Mouse (Mus musculus): Measurements from ENCODE around the gene Anks6.

DNA sequence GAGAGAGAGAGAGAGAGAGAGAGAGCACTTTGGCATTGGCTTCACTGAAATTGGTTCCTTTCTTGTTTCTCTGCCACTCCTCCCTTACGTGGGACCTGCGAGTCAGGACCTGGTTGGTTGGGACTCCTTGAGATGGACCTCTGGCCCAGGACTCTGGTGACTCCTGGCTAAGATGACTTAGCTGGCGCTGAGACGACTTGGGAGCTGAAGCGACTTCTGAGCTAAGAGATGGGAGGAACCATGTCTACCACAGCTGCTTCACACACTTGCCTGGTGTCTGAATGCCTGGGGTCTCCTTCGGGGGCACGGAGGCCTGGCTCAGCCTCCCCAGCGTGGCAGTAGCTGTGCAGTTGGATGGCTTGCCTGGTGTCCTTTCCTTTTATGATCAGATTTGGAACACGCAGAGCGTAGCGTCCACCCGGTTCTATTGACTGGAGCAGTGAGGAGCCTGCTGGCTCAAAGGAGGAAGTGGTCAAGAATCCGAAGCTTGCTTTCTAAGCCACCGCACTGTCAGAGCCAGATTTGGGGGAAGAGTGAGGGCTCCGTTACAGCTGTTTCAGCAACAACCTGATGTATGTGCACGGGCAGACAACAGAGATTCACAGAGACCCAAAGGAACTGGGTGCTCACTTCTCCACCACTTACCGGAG, 22.9 kb upstream of the Anks6 start:
- TF ChIP-seq CTCF (IDR thresholded peaks at IDR 0.05; ENCODE audit: low read depth, low read length): no peak
- TF ChIP-seq POLR2A (IDR thresholded peaks at IDR 0.05; ENCODE audit: insufficient read depth, low read length): no peak
